ENCODE assay signal across 10 mouse cellular contexts in the genomic region with DNA sequence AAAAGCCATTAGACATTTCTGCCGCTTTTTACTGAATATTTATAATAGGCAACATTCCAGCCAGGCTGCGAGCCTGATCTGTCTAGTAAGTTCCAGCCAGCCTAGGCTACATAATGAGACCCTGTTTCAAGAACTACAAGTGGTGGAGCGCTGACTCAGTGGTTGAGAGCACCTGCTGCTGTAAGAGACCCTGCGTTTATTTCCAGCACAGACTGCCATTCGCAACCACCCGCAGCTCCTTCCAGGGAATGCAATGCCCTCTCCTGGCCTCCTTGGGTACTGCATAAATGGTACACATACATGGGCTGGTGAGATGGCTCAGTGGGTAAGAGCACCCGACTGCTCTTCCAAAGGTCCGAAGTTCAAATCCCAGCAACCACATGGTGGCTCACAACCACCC. TPM values are rescaled to one million over a fixed set of nuclear protein-coding genes. Genes with fewer than 3 reads are reported as not detected.
A peak's percentile ranks its signal among the peaks of the same experiment; 100 is the strongest.
DNase-seq lines count a peak whose midpoint lies in the region; ATAC-seq and TF ChIP-seq lines count a peak whose summit lies in the region.
"Had no signal": no experiment of that assay in that cellular context is flagged by ENCODE, and none has a peak within 500 bp of the region (broad histone marks: within the 10 kb centered on the region; RNA-seq: fewer than 3 reads in every experiment).

No protein-coding gene starts in this region.

- 75% methylated on average over 8 of the region's 8 CpGs for WGBS in forebrain, embryonic 16.5 days
- 92% methylated on average over 8 of the region's 8 CpGs for WGBS in forebrain, embryonic 10.5 days
- 82% methylated on average over 8 of the region's 8 CpGs for WGBS in lung, embryonic 14.5 days

- H3K9ac ChIP-seq in forebrain, embryonic 16.5 days (replicated peaks; ENCODE audit: low read depth, low read length), result no peak overlapping the region
- H3K9ac ChIP-seq in lung, embryonic 14.5 days, result no peak overlapping the region
- H3K9ac ChIP-seq: embryonic facial prominence, embryonic 12.5 days; liver, embryonic 15.5 days had no signal

- H3K27me3 ChIP-seq in forebrain, embryonic 16.5 days (replicated peaks; ENCODE audit: control insufficient read depth, insufficient read depth, low read length), result no peaks in the 10 kb centered on the region
- H3K27me3 ChIP-seq in forebrain, embryonic 10.5 days (ENCODE audit: poor library complexity, severe bottlenecking), result no peaks in the 10 kb centered on the region
- no peaks in the 10 kb centered on the region for H3K27me3 ChIP-seq in lung, embryonic 14.5 days (ENCODE audit: insufficient read depth, low read length)
- H3K27me3 ChIP-seq: embryonic facial prominence, embryonic 12.5 days; liver, embryonic 15.5 days had no signal

- peak; percentile 62; the same call in 1 of the 2 replicates for ATAC-seq in forebrain, embryonic 16.5 days
- ATAC-seq in lung, embryonic 14.5 days (ENCODE audit: insufficient read depth), result no peak

- no peaks in the 10 kb centered on the region for H3K36me3 ChIP-seq in forebrain, embryonic 16.5 days (ENCODE audit: control insufficient read depth, insufficient read depth)
- H3K36me3 ChIP-seq in forebrain, embryonic 10.5 days (replicated peaks), result peaks cover 95% of the 10 kb centered on the region
- H3K36me3 ChIP-seq in lung, embryonic 14.5 days (ENCODE audit: insufficient read depth), result peaks cover 38% of the 10 kb centered on the region
- H3K36me3 ChIP-seq: liver, embryonic 15.5 days had no signal

- H3K4me2 ChIP-seq in forebrain, embryonic 16.5 days (ENCODE audit: low read length), result no peak overlapping the region
- H3K4me2 ChIP-seq in lung, embryonic 14.5 days, result no peak overlapping the region
- H3K4me2 ChIP-seq: embryonic facial prominence, embryonic 12.5 days; liver, embryonic 15.5 days had no signal

- no peak for DNase-seq in forebrain, embryonic 10.5 days (ENCODE audit: extremely low spot score, low spot score)
- DNase-seq in lung, embryonic 14.5 days, result peak; percentile 62
- DNase-seq in lung, postnatal 36 days, result no peak
- DNase-seq in T-cell, adult 2 months (ENCODE audit: low spot score), result peak; percentile 24
- DNase-seq in mesoderm, embryonic 11.5 days (ENCODE audit: low read depth, low spot score), result peak; percentile 58
- no peak for DNase-seq in layer of hippocampus, adult 8-10 months (ENCODE audit: low spot score in 2 of 2)
- DNase-seq in cerebellum, adult 11 months, result no peak

- peaks cover 11% of the 10 kb centered on the region for H3K4me1 ChIP-seq in forebrain, embryonic 16.5 days (replicated peaks; ENCODE audit: control insufficient read depth, insufficient read depth, low read length)
- peaks cover 19% of the 10 kb centered on the region for H3K4me1 ChIP-seq in forebrain, embryonic 10.5 days
- peaks cover 13% of the 10 kb centered on the region; the same call in 1 of the 2 replicates for H3K4me1 ChIP-seq in lung, embryonic 14.5 days (ENCODE audit: insufficient read depth)

- peak; percentile 56 for TF ChIP-seq CTCF in lung, embryonic 14.5 days (IDR thresholded peaks at IDR 0.05; ENCODE audit: low read depth)

- no peak overlapping the region for H3K27ac ChIP-seq in forebrain, embryonic 16.5 days (ENCODE audit: low read length)
- no peak overlapping the region for H3K27ac ChIP-seq in forebrain, embryonic 10.5 days
- H3K27ac ChIP-seq in lung, embryonic 14.5 days (ENCODE audit: low read depth), result no peak overlapping the region
- H3K27ac ChIP-seq: embryonic facial prominence, embryonic 12.5 days; liver, embryonic 15.5 days had no signal

- no peak overlapping the region for H3K4me3 ChIP-seq in forebrain, embryonic 16.5 days (replicated peaks; ENCODE audit: low read length)
- no peak overlapping the region for H3K4me3 ChIP-seq in forebrain, embryonic 10.5 days
- no peak overlapping the region for H3K4me3 ChIP-seq in lung, embryonic 14.5 days (ENCODE audit: low read depth, low read length)
- H3K4me3 ChIP-seq: embryonic facial prominence, embryonic 12.5 days; liver, embryonic 15.5 days had no signal

- no peaks in the 10 kb centered on the region for H3K9me3 ChIP-seq in forebrain, embryonic 16.5 days (ENCODE audit: control insufficient read depth, low read length)
- H3K9me3 ChIP-seq in forebrain, embryonic 10.5 days, result no peaks in the 10 kb centered on the region
- H3K9me3 ChIP-seq in lung, embryonic 14.5 days (ENCODE audit: low read depth, low read length), result no peaks in the 10 kb centered on the region
- H3K9me3 ChIP-seq: embryonic facial prominence, embryonic 12.5 days; liver, embryonic 15.5 days had no signal

RNA-seq across cellular contexts. Expression of a gene that starts 18.8 kb away (rescaled TPM):
- polyA plus RNA-seq in forebrain, embryonic 16.5 days (2015; fragmentation: Nextera tagmentation; extraction: Ambion mirVana), result 31.7 and 37.2 TPM in 2 replicates
- polyA plus RNA-seq in forebrain, embryonic 10.5 days (2016; fragmentation: Nextera tagmentation; extraction: Ambion mirVana), result 62.4 and 66.0 TPM in 2 replicates
- polyA plus RNA-seq in lung, embryonic 14.5 days (2014; fragmentation: Nextera tagmentation; extraction: Ambion mirVana), result 64.4 and 72.4 TPM in 2 replicates
- total RNA-seq in layer of hippocampus, adult 8-10 months (2022), result 100 to 1,000 TPM; 152 to 165 (median 160) TPM

RNA-seq across cellular contexts. Expression of a gene that starts 18.9 kb away (rescaled TPM):
- polyA plus RNA-seq in forebrain, embryonic 16.5 days (2015; fragmentation: Nextera tagmentation; extraction: Ambion mirVana), result 162 and 166 TPM in 2 replicates
- polyA plus RNA-seq in forebrain, embryonic 10.5 days (2016; fragmentation: Nextera tagmentation; extraction: Ambion mirVana), result 261 and 275 TPM in 2 replicates
- 218 and 225 TPM in 2 replicates for polyA plus RNA-seq in lung, embryonic 14.5 days (2014; fragmentation: Nextera tagmentation; extraction: Ambion mirVana)
- total RNA-seq in layer of hippocampus, adult 8-10 months (2022), result 10 to 100 TPM; 55.2 to 71.2 (median 63.6) TPM

Comparison
In these comparisons a context has a peak if more than half of its experiments do, and no peak if none do; other contexts are left out.
1. DNase-seq: peak in lung, embryonic 14.5 days (single experiment), T-cell, adult 2 months (single experiment) and mesoderm, embryonic 11.5 days (single experiment); none in forebrain, embryonic 10.5 days (single experiment), lung, postnatal 36 days (single experiment), layer of hippocampus, adult 8-10 months (0 of 2) and cerebellum, adult 11 months (single experiment).